Mouse (Mus musculus) right cerebral cortex, adult 18-20 months (tissue): ENCODE measurements around the gene Gm10153.
"Not testable (repeated sequence)": the region's sequence is repeated elsewhere in the genome, so short reads cannot be mapped to it uniquely, and the experiment has no call there.

Source experiments
- DNase-seq: peaks from one replicate; pipeline ENCODE4 v3.0.0; 2022; ENCODE audit warnings: mixed read lengths

The Gm10153 gene

GRCm38 (mm10) chr7:142190289-142190688 is at the start of gene Gm10153:
Gene Gm10153 (minus strand): TSS chr7:142190389.
- DNase-seq = no peak

- no peak for DNase-seq
These were observed 41.4 kb upstream of the Gm10153 start for GRCm38 (mm10) chr7:142231540-142231939.

DNA sequence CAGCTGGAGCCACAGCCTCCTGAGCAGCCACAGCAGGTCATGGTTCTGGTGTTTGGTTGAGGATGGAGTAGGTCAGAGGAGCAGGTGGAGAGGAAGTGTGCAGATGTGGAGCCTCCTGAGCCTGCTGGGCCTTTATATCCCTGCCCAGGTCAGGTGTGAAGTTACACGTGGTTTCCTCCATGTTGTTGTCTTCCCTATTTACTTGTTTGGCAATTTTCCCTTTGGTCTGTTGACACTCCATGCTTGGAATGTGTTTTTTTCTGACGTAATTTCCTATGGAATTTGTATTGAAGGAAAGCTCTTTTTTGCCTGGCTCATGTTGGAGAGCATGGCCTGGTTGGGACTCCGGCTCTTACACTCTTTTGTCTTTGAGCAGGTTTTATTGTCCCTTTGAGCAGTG is 39.7 kb upstream of the Gm10153 start, which contains the start of gene Krtap5-5:
TSS of gene Krtap5-5 (minus strand) at position 101 of the 400 bp plus-strand sequence.
- not testable (repeated sequence) for DNase-seq

GRCm38 (mm10) chr7:142224518-142224917 is 34.3 kb upstream of the Gm10153 start:
- no peak for DNase-seq

DNA sequence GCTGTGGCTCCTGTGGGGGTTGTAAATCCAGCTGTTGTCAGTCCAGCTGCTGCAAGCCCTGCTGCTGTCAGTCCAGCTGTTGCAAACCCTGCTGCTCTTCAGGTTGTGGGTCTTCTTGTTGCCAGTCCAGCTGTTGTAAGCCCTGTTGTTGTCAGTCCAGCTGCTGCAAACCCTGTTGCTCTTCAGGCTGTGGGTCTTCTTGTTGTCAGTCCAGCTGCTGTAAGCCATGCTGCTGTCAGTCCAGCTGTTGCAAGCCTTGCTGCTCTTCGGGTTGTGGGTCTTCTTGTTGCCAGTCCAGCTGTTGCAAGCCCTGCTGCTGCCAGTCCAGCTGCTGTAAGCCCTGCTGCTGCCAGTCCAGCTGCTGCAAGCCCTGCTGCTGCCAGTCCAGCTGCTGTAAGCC is 21.9 kb upstream of the Gm10153 start:
- DNase-seq = not testable (repeated sequence)

GRCm38 (mm10) chr7:142211559-142211958 is 21.4 kb upstream of the Gm10153 start, which contains the start of gene Gm7579:
Gene Gm7579 (plus strand): TSS chr7:142211859.
- no peak for DNase-seq

DNA sequence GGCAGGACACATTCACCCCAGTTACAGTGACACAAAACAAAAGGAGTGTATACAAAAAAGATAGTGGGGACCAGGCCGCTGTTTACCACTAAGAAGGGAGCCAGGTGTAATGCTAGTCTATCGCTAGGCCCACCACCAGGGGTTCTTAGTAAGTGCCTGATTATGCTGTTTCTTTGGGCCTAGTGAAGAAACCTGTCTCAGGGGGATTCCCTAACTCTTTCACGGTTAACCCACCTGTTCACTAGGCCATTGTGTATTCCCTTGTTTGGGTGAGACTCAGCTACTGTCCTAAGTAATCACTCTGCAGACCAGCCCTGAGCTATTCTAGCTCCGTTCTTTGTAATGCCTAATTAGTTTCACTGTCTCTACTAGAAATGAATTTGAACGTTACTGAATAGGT is 16.7 kb upstream of the Gm10153 start:
- DNase-seq = not testable (repeated sequence)

DNA sequence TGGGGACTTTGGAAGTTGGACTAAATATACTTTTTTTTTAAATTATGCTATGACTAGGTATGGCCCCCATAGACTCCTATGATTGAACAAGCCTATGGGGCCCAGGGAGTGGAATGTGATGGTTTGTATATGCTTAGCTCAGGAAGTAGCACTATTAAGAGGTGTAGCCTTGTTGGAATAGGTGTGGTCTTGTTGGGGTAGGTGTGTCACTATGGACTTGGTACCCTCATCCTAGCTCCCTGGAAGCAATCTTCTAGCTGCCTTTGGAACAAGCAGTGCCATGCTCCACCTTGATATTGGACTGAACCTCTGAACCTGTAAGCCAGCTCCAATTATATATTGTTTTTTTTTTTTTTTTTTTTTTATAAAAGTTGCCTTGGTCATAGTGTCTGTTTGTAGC is 15.3 kb upstream of the Gm10153 start:
- no peak for DNase-seq

GRCm38 (mm10) chr7:142201064-142201463 is 10.9 kb upstream of the Gm10153 start, which contains the start of gene Krtap5-3:
Gene Krtap5-3 (plus strand): TSS chr7:142201364.
- no peak for DNase-seq

DNA sequence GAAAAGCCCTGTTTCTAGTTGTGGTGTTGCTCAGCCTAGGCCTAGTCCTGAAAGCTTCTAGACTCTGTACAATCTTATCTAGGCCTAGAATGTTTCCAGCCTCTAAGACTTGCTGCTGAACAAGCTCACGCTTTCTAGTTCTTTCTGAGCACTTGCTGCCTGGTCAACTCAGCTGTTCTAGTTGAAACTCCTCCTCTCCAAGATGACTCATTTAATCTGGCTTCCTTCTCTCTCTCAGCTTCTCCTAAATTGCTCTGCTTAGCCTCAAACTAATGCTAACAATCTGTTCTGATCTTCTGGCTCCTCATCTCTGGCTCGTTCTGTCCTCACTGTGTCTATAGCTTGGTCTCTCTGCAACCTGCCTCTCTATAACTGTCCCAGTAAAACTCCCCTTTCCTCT is 8.6 kb upstream of the Gm10153 start:
- DNase-seq = no peak

- DNase-seq = no peak
These were observed 2.0 kb downstream of the Gm10153 start for GRCm38 (mm10) chr7:142188156-142188555.

DNA sequence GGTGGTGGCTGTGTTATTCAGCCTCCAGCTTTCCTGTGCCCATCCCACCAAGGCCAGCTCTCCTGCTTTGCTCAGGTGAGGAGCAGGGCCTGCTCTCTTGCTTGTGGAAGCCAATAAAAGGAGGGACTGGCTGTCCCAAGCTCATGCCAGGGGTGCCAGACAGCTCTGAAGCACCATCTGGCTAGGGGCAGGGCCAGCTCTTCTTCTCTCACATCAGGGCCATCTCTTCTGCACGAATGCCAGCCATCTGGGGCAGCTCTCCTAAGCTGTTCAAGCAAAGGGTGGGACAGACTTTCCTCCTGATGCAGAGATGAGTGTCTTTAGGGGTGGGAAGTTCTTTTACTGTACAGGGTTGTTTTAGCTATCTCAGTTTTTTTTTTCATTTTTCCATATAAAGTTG is 9.2 kb downstream of the Gm10153 start:
- DNase-seq = no peak

DNA sequence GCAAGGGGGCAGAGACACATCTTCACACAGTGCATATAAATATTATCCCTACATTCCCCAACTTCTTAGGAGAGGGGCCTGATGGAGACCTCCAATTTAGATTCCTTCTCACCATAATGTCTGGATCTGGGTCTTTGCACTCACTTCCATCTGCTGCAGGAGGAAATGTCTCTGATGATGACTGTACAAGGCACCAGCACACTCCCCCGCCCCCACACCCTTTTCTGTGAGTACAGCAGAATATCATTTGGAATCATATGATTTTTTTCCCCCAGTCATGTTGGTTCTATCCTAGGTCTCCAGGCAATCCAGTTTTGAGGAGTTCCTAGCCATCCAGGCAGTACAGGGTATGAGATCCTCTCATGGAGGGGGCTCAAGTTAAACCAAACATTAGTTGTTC is 11.5 kb downstream of the Gm10153 start:
- peak; percentile 6 for DNase-seq

DNA sequence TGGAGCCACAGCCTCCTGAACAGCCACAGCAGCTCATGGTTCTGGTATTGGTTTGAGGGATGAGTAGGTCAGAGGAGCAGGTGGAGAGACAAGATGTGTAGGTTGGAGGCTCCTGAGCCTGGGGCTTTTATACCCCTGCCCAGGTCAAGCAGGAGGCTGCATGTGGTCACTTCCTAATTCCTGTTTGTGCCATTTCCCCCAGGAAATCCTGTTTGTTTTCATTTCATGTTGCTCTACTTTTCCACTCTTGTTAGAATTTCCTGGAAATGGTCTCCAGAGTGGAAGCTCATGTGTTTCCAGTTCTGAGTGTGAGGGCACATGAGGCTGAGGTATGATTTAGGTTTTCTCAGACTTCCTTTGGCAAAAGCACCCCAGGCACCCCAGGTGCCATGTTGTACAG is 14.3 kb downstream of the Gm10153 start, which contains the start of gene Krtap5-2:
TSS of gene Krtap5-2 (minus strand) at position 101 of the 400 bp plus-strand sequence.
- DNase-seq = not testable (repeated sequence)

DNA sequence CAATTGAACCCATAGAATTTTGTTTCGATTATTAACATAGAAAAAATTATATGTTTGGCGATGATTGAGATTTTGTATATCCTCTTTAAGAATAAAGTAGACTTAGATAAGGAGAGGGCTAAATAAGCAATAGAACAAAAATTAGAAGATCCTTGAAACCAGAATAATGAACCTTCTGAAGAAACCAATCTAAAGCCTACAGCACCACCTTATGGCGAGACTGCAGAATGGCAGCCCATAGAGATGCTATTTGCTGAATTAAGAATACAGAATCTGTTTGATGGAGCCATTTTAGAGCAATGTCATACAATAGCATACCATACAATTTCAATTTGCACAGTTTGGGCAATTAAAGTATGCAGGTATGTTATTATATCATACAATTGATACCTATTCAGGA is 20.4 kb downstream of the Gm10153 start:
- no peak for DNase-seq

DNA sequence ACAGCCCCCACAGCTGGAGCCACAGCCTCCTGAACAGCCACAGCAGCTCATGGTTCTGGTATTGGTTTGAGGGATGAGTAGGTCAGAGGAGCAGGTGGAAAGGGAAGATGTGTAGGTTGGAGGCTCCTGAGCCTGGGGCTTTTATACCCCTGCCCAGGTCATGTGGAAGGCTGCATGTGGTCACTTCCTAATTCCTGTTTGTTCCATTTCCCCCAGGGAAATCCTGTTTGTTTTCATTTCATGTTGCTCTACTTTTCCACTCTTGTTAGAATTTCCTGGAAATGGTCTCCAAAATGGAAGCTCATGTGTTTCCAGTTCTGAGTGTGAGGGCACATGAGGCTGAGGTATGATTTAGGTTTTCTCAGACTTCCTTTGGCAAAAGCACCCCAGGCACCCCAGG is 24.6 kb downstream of the Gm10153 start, which contains the start of gene Gm4553:
TSS of gene Gm4553 (minus strand) at position 101 of the 400 bp plus-strand sequence.
- not testable (repeated sequence) for DNase-seq

- no peak for DNase-seq
These were observed 30.8 kb downstream of the Gm10153 start for GRCm38 (mm10) chr7:142159366-142159765.

GRCm38 (mm10) chr7:142157013-142157412 is 33.2 kb downstream of the Gm10153 start, which contains the start of gene Gm29735:
Gene Gm29735 (minus strand): TSS chr7:142157113.
- DNase-seq = not testable (repeated sequence)

DNA sequence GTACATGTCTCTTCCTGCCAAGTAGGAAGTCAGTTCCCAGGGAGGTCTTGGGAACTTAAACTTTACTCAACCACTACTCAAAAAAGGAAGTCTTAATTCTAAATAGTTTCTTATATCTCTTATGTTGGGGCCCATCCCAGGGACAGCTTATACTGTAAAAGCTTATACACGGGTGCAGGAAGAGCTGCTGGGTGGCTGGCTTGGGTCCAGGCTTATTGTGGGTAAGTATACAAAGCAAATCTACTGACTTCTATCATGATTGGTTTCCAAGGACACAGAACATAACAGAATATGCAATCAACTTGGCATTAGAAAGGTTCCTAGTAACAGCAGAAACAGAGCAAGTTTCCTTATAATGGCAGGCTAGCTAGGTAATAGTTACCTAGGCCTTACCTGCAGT is 34.9 kb downstream of the Gm10153 start:
- no peak for DNase-seq

- no peak for DNase-seq
These were observed 38.0 kb downstream of the Gm10153 start for GRCm38 (mm10) chr7:142152191-142152590.

DNA sequence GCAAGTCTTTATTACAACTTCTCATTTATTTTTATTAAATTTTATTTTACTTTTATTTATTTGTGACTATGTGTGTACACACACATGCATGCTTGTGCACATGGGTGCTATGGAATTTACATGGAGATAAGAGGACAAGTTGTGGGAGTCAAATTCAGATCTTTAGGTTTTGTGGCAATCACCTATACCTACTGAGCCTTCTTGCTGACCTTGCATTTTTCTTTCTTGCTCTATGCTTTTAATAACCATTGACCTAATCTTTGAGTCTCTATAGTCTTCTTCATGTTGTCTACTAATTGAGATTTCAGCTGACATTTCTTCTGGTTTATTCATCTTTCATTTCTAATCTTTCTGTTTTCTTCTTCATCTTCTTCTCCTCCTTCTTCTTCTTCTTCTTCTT is 41.6 kb downstream of the Gm10153 start:
- no peak for DNase-seq

DNA sequence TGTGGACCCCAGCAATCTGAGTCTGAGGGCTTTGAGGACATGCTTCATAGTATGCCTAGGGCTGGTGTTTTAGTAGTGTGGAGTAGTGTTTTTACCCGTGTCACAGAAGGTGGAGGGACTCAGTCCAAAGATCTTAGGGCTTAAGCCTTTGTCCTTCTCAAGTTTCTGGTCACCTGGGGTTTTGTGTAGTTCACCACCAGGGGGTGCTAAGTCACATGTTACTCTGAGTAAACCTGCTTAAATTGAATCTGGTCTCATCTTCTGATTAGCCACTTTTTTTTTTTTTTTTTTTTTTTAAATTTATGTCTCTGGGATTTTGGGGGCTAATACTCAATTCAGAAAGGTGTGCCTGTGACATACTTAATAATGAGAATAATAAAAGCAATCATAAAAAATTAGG is 44.2 kb downstream of the Gm10153 start:
- DNase-seq = peak; percentile 33

DNA sequence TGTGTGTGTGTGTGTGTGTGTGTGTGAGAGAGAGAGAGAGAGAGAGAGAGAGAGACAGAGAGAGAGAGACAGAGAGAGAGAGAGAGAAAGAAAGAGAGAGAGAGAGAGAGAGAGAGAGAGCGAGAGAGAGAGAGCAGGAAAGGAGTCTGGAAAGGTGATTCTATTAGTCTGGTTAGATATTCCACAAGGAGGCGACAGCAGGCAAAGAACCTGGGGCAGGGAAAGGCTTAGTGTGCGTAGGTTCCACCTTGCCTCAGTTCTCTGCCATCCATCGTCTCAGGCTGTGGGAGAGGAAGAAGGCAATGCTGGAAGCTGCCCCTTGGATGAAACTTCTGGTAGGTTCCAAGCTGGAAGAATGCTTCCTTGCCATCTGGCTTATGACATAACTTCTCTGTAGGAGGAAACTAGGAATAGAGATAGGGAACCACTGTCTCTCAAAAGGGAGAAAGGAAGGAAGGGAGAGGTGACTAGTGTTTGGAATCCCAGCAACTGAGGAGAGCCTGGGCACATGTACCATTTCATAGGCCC is 44.7 kb downstream of the Gm10153 start:
- peak; percentile 20 for DNase-seq

DNA sequence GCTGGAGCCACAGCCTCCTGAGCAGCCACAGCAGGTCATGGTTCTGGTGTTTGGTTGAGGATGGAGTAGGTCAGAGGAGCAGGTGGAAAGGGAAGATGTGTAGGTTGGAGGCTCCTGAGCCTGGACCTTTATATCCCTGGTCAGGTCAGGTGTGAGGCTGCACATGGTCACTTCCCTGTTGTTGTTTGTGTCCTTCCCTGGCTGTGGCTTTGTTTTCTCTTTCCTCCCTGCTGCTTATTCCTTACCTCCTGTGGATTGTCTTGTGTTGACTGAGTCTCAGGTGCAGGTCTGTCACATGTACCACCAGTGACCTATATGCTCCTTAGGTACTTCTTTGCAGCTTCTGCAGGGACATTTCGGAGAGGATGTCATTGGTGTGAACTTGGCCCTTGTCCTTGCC is 45.7 kb downstream of the Gm10153 start, which contains the start of gene Gm45337:
TSS of gene Gm45337 (minus strand) at position 101 of the 400 bp plus-strand sequence.
- no peak for DNase-seq
